Mouse (Mus musculus) intestine, embryonic 16.5 days (tissue): ENCODE data around the gene 2010111I01Rik. TPM values are rescaled to one million over a fixed set of nuclear protein-coding genes. Genes with fewer than 3 reads are reported as not detected.

Experiments used
- ATAC-seq: fragments of 200-750 bp; cut with Nextera tagmentation; 2 replicates; pipeline ENCODE4 v1.8.0; 2017; ENCODE audit warnings: moderate TSS enrichment, moderate library complexity
- H3K27ac ChIP-seq: fragments of 300-500 bp; sonication (generic); 2 replicates; pipeline ENCODE4 v1.5.1; 2014; ENCODE audit warnings: mild to moderate bottlenecking, low read length
- H3K27me3 ChIP-seq: fragments of 300-500 bp; sonication (generic); replicated peaks from 2 replicates; pipeline ENCODE4 v1.6.1; 2014; ENCODE audit warnings: low read length, control low read depth, mixed read lengths; ENCODE audit not compliant: control insufficient read depth, insufficient read depth
- H3K36me3 ChIP-seq: fragments of 300-500 bp; sonication (generic); 2 replicates; pipeline ENCODE4 v1.6.1; 2014; ENCODE audit warnings: low read length, control low read depth; ENCODE audit not compliant: control insufficient read depth, insufficient read depth
- H3K4me1 ChIP-seq: fragments of 300-500 bp; sonication (generic); 2 replicates; pipeline ENCODE4 v1.6.1; 2014; ENCODE audit warnings: low read length, control low read depth, mixed read lengths; ENCODE audit not compliant: control insufficient read depth, insufficient read depth
- H3K4me2 ChIP-seq: fragments of 300-500 bp; sonication (generic); 2 replicates; pipeline ENCODE4 v1.6.1; 2014; ENCODE audit warnings: low read depth, low read length, control low read depth
- H3K4me3 ChIP-seq: fragments of 300-500 bp; sonication (generic); 2 replicates; pipeline ENCODE4 v1.5.1; 2014; ENCODE audit warnings: mild to moderate bottlenecking, low read length
- H3K9ac ChIP-seq: fragments of 300-500 bp; sonication (generic); 2 replicates; pipeline ENCODE4 v1.6.1; 2014; ENCODE audit warnings: low read depth, low read length
- H3K9me3 ChIP-seq: fragments of 300-500 bp; sonication (generic); 2 replicates; pipeline ENCODE4 v1.6.1; 2016; ENCODE audit warnings: low read length, control low read depth; ENCODE audit not compliant: control insufficient read depth
- WGBS: fragments of 180-500 bp; shearing (Covaris S2); extraction: QIAGEN DNeasy Blood & Tissue Kit; methylation state at CpG from one replicate; pipeline ENCODE4 v1.1.7; 2014; 5-methylcytosine and 5-hydroxymethylcytosine counted together
- polyA plus RNA-seq: library from polyadenylated mRNA; unstranded; fragments of >200 nt; fragmentation: Nextera tagmentation; extraction: Ambion mirVana; gene quantifications from 2 replicates; pipeline ENCODE4 v1.2.1, GENCODE M21; 2015

The 2010111I01Rik gene
- polyA plus RNA-seq, 1 experiment from 2014 or later = 98.7 TPM

DNA sequence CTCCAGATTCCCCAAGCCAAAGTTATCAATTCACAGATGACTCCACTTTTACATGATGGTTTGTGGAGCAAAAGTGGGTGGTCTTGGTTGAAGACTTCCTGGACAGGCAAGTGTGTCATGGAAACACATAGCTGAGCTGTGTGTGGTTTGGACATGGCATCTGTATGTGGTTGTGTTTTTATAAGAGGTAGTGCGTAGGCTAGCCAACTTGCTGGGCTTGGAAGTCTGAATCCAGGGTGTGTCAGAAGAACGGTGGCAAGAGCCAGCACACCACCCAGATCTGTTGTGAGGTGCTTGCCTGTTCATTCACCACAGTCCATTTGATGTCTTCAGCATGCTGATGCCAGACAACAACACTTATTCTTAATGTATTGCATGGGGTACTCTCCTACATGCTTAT lies 68.7 kb downstream of the 2010111I01Rik start:
- H3K27ac ChIP-seq = no peak overlapping the region
- no peak overlapping the region for H3K4me2 ChIP-seq
- no peak overlapping the region for H3K4me3 ChIP-seq
- no peak for ATAC-seq
- no peaks in the 10 kb centered on the region for H3K27me3 ChIP-seq
- no peak overlapping the region for H3K9ac ChIP-seq
- WGBS = 97% methylated on average over 2 of the region's 2 CpGs
- no peaks in the 10 kb centered on the region for H3K36me3 ChIP-seq
- H3K4me1 ChIP-seq = no peaks in the 10 kb centered on the region
- H3K9me3 ChIP-seq = no peaks in the 10 kb centered on the region

GRCm38 (mm10) chr13:63034666-63035065 lies 70.0 kb downstream of the 2010111I01Rik start:
- no peaks in the 10 kb centered on the region for H3K27me3 ChIP-seq
- H3K4me2 ChIP-seq = no peak overlapping the region
- no peaks in the 10 kb centered on the region for H3K9me3 ChIP-seq
- no peaks in the 10 kb centered on the region for H3K36me3 ChIP-seq
- peaks cover 2% of the 10 kb centered on the region; the same call in 1 of the 2 replicates for H3K4me1 ChIP-seq
- WGBS = 59% methylated on average over 4 of the region's 4 CpGs
- no peak for ATAC-seq
- no peak overlapping the region for H3K9ac ChIP-seq
- H3K4me3 ChIP-seq = no peak overlapping the region
- H3K27ac ChIP-seq = no peak overlapping the region

DNA sequence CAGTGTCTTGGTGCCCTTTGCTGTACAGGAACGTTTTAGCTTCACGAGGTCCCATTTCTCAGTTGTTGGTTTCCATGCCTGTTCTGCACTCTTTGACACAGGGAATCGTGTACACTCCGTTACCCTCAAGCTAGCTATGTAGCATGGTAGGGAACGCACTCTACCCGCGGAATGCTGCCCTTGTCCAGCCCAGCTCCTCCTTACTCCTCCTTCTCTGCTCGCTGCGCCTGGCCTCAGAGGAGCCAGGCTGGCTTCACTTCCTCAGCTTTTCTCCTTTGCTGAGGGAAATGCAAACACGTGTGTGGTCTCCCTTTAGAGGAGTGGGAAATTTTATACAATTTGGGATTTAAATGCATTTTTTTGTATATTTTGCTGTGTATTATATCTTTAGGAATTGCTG lies 73.2 kb downstream of the 2010111I01Rik start:
- no peak for ATAC-seq
- Histone ChIP-seq H3K4me1 (peaks cover 2% of the 10 kb centered on the region; the same call in 1 of the 2 replicates), H3K27me3 (no peaks in the 10 kb centered on the region), H3K27ac (no peak overlapping the region), H3K4me3 (no peak overlapping the region), H3K9ac (no peak overlapping the region), H3K36me3 (no peaks in the 10 kb centered on the region), H3K4me2 (no peak overlapping the region), H3K9me3 (no peaks in the 10 kb centered on the region)
- 53% methylated on average over 10 of the region's 10 CpGs for WGBS

GRCm38 (mm10) chr13:63038415-63038814 lies 73.7 kb downstream of the 2010111I01Rik start:
- Histone ChIP-seq H3K4me2 (no peak overlapping the region), H3K27me3 (no peaks in the 10 kb centered on the region), H3K9me3 (no peaks in the 10 kb centered on the region), H3K36me3 (no peaks in the 10 kb centered on the region), H3K4me3 (no peak overlapping the region), H3K4me1 (peaks cover 2% of the 10 kb centered on the region; the same call in 1 of the 2 replicates), H3K9ac (no peak overlapping the region), H3K27ac (no peak overlapping the region; the same call in 1 of the 2 replicates)
- no peak for ATAC-seq
- WGBS = 87% methylated on average over 2 of the region's 2 CpGs

- Histone ChIP-seq H3K4me1 (peaks cover 2% of the 10 kb centered on the region; the same call in 1 of the 2 replicates), H3K9me3 (no peaks in the 10 kb centered on the region), H3K4me3 (no peak overlapping the region), H3K27me3 (no peaks in the 10 kb centered on the region), H3K4me2 (no peak overlapping the region), H3K9ac (no peak overlapping the region), H3K27ac (no peak overlapping the region), H3K36me3 (no peaks in the 10 kb centered on the region)
- 41% methylated on average over 1 of the region's 1 CpGs for WGBS
- ATAC-seq = no peak
Measured at GRCm38 (mm10) chr13:63038871-63039270, 74.2 kb downstream of the 2010111I01Rik start.

- no peaks in the 10 kb centered on the region for H3K27me3 ChIP-seq
- 22% methylated on average over 6 of the region's 6 CpGs for WGBS
- H3K27ac ChIP-seq = 0 out of 2 replicates have a peak overlapping the region, but pooled peaks have one; percentile 20
- H3K4me1 ChIP-seq = peaks cover 2% of the 10 kb centered on the region; the same call in 1 of the 2 replicates
- H3K4me3 ChIP-seq = no peak overlapping the region
- H3K4me2 ChIP-seq = no peak overlapping the region
- H3K36me3 ChIP-seq = no peaks in the 10 kb centered on the region
- no peaks in the 10 kb centered on the region for H3K9me3 ChIP-seq
- ATAC-seq = no peak
- H3K9ac ChIP-seq = no peak overlapping the region
Measured at GRCm38 (mm10) chr13:63039326-63039725, 74.6 kb downstream of the 2010111I01Rik start.

GRCm38 (mm10) chr13:63039848-63040247 lies 75.2 kb downstream of the 2010111I01Rik start:
- no peaks in the 10 kb centered on the region for H3K27me3 ChIP-seq
- H3K4me2 ChIP-seq = no peak overlapping the region
- 61% methylated on average over 2 of the region's 2 CpGs for WGBS
- H3K4me1 ChIP-seq = peaks cover 2% of the 10 kb centered on the region; the same call in 1 of the 2 replicates
- no peak overlapping the region for H3K9ac ChIP-seq
- no peak for ATAC-seq
- H3K9me3 ChIP-seq = no peaks in the 10 kb centered on the region
- H3K27ac ChIP-seq = 0 out of 2 replicates have a peak overlapping the region, but pooled peaks have one; percentile 20
- no peak overlapping the region for H3K4me3 ChIP-seq
- H3K36me3 ChIP-seq = no peaks in the 10 kb centered on the region

- Histone ChIP-seq H3K9me3 (0 out of 2 replicates have a peak, but pooled peaks cover 5% of the 10 kb centered on the region), H3K27ac (no peak overlapping the region), H3K4me3 (no peak overlapping the region), H3K9ac (no peak overlapping the region), H3K4me1 (peaks cover 8% of the 10 kb centered on the region), H3K4me2 (no peak overlapping the region), H3K27me3 (no peaks in the 10 kb centered on the region), H3K36me3 (no peaks in the 10 kb centered on the region)
- ATAC-seq = no peak
- WGBS = 66% methylated on average over 2 of the region's 2 CpGs
Measured at GRCm38 (mm10) chr13:63045504-63046205, 81.0 kb downstream of the 2010111I01Rik start.

DNA sequence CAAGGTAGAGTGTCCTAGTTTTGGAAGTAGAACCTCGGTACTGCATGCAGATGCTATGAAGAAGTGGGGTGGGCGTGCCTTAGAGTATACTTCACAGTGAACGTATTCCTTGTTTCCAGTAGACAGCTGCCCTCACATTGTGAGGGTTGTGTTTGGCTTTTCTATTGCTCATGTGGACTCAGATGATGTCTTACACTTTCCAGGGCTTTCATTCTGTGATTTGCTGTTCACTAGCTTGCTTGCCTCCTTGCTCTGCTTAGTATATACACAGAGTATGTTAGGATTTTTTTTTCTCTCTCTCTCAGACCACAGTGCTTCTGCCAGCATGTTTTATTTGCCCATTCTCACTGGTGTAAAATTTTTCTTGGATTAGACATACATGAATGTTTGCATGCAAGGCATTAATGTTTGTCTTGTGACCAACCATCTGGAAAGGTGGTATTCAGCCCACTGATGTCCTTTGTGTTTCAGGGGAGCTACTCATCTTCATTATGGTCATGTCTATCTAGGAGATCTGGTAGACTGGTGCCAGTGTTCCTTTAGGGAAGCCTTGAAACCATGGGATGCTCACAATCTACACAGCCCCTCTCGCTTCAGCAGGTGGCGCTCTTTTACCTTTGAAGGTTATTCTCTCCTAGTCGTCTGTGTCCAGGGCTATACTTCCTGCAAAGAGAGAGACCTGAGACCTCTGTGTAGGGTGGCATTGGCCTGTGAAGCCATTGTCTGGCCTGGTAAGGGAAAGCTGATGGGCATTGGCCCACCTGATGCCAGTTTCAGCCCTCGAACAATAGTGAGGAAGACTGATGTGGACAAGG lies 81.7 kb downstream of the 2010111I01Rik start:
- Histone ChIP-seq H3K27me3 (no peaks in the 10 kb centered on the region), H3K27ac (peak overlapping the region; percentile 28; the same call in 1 of the 2 replicates), H3K4me2 (no peak overlapping the region), H3K9me3 (0 out of 2 replicates have a peak, but pooled peaks cover 5% of the 10 kb centered on the region), H3K36me3 (no peaks in the 10 kb centered on the region), H3K9ac (no peak overlapping the region), H3K4me3 (no peak overlapping the region), H3K4me1 (peaks cover 8% of the 10 kb centered on the region)
- 37% methylated on average over 7 of the region's 7 CpGs for WGBS
- peak; percentile 87 for ATAC-seq
